Mouse (Mus musculus) heart, embryonic 10.5 days (tissue): Measurements from ENCODE around the gene Kremen1. TPM values are rescaled to one million over a fixed set of nuclear protein-coding genes. Genes with fewer than 3 reads are reported as not detected.
A peak's percentile ranks its signal among the peaks of the same experiment; 100 is the strongest.

ENCODE experiments used
- DNase-seq: peaks from one replicate; pipeline ENCODE4 v3.0.0-alpha.2; 2017; ENCODE audit warnings: low spot score
- H3K27ac ChIP-seq: fragments of 300-500 bp; sonication (generic); 2 replicates; pipeline ENCODE4 v1.5.1; 2016; ENCODE audit warnings: mild to moderate bottlenecking
- H3K27me3 ChIP-seq: fragments of 300-500 bp; sonication (generic); 2 replicates; pipeline ENCODE4 v1.6.1; 2016; ENCODE audit warnings: mild to moderate bottlenecking; ENCODE audit not compliant: poor library complexity, insufficient read depth, severe bottlenecking
- H3K36me3 ChIP-seq: fragments of 300-500 bp; sonication (generic); 2 replicates; pipeline ENCODE4 v1.6.1; 2016; ENCODE audit warnings: mild to moderate bottlenecking, moderate library complexity
- H3K4me1 ChIP-seq: fragments of 300-500 bp; sonication (generic); 2 replicates; pipeline ENCODE4 v1.6.1; 2016; ENCODE audit warnings: mild to moderate bottlenecking
- H3K4me3 ChIP-seq: fragments of 300-500 bp; sonication (generic); 2 replicates; pipeline ENCODE4 v1.5.1; 2016; ENCODE audit warnings: mild to moderate bottlenecking, moderate library complexity
- H3K9me3 ChIP-seq: fragments of 300-500 bp; sonication (generic); 2 replicates; pipeline ENCODE4 v1.6.1; 2016; ENCODE audit warnings: mild to moderate bottlenecking, moderate library complexity
- WGBS: fragments of 180-500 bp; shearing (Covaris S2); methylation state at CpG from one replicate; pipeline ENCODE4 v1.1.7; 2016; 5-methylcytosine and 5-hydroxymethylcytosine counted together
- polyA plus RNA-seq: library from polyadenylated mRNA; unstranded; fragments of >200 nt; fragmentation: Nextera tagmentation; extraction: Ambion mirVana; gene quantifications from 2 replicates; pipeline ENCODE4 v1.2.1, GENCODE M21; 2016

The Kremen1 gene
- polyA plus RNA-seq, 1 experiment from 2014 or later = 18.3 TPM

- no peak for DNase-seq
- Histone ChIP-seq H3K9me3 (no peaks in the 10 kb centered on the region), H3K4me3 (no peak overlapping the region), H3K4me1 (peaks cover 53% of the 10 kb centered on the region), H3K27ac (0 out of 2 replicates have a peak overlapping the region, but pooled peaks have one; percentile 6), H3K27me3 (peaks cover 33% of the 10 kb centered on the region), H3K36me3 (no peaks in the 10 kb centered on the region)
- 70% methylated on average over 9 of the region's 9 CpGs for WGBS
Measured at GRCm38 (mm10) chr11:5150416-5151246, 110.7 kb downstream of the Kremen1 start.

- H3K4me1 ChIP-seq = peaks cover 49% of the 10 kb centered on the region
- H3K9me3 ChIP-seq = no peaks in the 10 kb centered on the region
- DNase-seq = no peak
- H3K27ac ChIP-seq = no peak overlapping the region
- H3K36me3 ChIP-seq = no peaks in the 10 kb centered on the region
- WGBS = 83% methylated on average over 9 of the region's 9 CpGs
- H3K4me3 ChIP-seq = no peak overlapping the region
- peaks cover 33% of the 10 kb centered on the region for H3K27me3 ChIP-seq
Measured at GRCm38 (mm10) chr11:5149955-5150354, 111.4 kb downstream of the Kremen1 start.

GRCm38 (mm10) chr11:5149249-5149648, 112.1 kb downstream of the Kremen1 start:
- no peak for DNase-seq
- Histone ChIP-seq H3K36me3 (no peaks in the 10 kb centered on the region), H3K9me3 (no peaks in the 10 kb centered on the region), H3K27ac (peak overlapping the region; percentile 75; the same call in 1 of the 2 replicates), H3K4me3 (no peak overlapping the region), H3K4me1 (peaks cover 46% of the 10 kb centered on the region), H3K27me3 (peaks cover 30% of the 10 kb centered on the region)
- WGBS = 26% methylated on average over 7 of the region's 7 CpGs

GRCm38 (mm10) chr11:5145600-5145999, 115.8 kb downstream of the Kremen1 start:
- H3K27ac ChIP-seq = no peak overlapping the region
- DNase-seq = no peak

GRCm38 (mm10) chr11:5141965-5142364, 119.4 kb downstream of the Kremen1 start:
- Histone ChIP-seq H3K4me1 (peaks cover 35% of the 10 kb centered on the region), H3K9me3 (no peaks in the 10 kb centered on the region), H3K36me3 (no peaks in the 10 kb centered on the region), H3K4me3 (no peak overlapping the region), H3K27ac (no peak overlapping the region), H3K27me3 (0 out of 2 replicates have a peak, but pooled peaks cover 7% of the 10 kb centered on the region)
- WGBS = 89% methylated on average over 2 of the region's 2 CpGs
- DNase-seq = no peak

More at GRCm38 (mm10) chr11:5145600-5145999, 115.8 kb downstream of the Kremen1 start:
- no peak overlapping the region for H3K4me3 ChIP-seq
- H3K27me3 ChIP-seq = peaks cover 17% of the 10 kb centered on the region
- no peaks in the 10 kb centered on the region for H3K9me3 ChIP-seq
- no peaks in the 10 kb centered on the region for H3K36me3 ChIP-seq
- 64% methylated on average over 3 of the region's 3 CpGs for WGBS
- peaks cover 48% of the 10 kb centered on the region for H3K4me1 ChIP-seq

Other genes starting within 250 kb of the Kremen1 start
- 1.1 and 1.4 TPM in 2 replicates for gene Rasl10a, start 203.4 kb downstream of the Kremen1 start, polyA plus RNA-seq
- 27.0 and 34.4 TPM in 2 replicates for gene Gas2l1, start 196.2 kb downstream of the Kremen1 start, polyA plus RNA-seq
- gene Rhbdd3, start 162.6 kb downstream of the Kremen1 start, polyA plus RNA-seq = 34.2 and 35.0 TPM in 2 replicates
- gene Ewsr1, start 162.3 kb downstream of the Kremen1 start, polyA plus RNA-seq = 569 and 680 TPM in 2 replicates
- 11.8 and 14.6 TPM in 2 replicates for gene Emid1, start 109.3 kb downstream of the Kremen1 start, polyA plus RNA-seq
- gene Znrf3, start 183.3 kb upstream of the Kremen1 start, polyA plus RNA-seq = 7.7 and 9.2 TPM in 2 replicates